Mouse (Mus musculus) ES-CJ7 (cell line): ENCODE results near the gene G3bp2.
A peak's percentile ranks its signal among the peaks of the same experiment; 100 is the strongest.

ENCODE experiments used
- DNase-seq: peaks from one replicate; pipeline ENCODE4 v3.0.0; 2011; ENCODE audit warnings: low read depth, low spot score

G3bp2 gene

GRCm38 (mm10) chr5:92101601-92102000 lies 18.1 kb upstream of the G3bp2 start:
- peak; percentile 58 for DNase-seq

- DNase-seq = no peak
Measured at GRCm38 (mm10) chr5:92098351-92099109, 15.0 kb upstream of the G3bp2 start.

- DNase-seq = no peak
Measured at GRCm38 (mm10) chr5:92097779-92098178, 14.3 kb upstream of the G3bp2 start.

GRCm38 (mm10) chr5:92096786-92097185 lies 13.3 kb upstream of the G3bp2 start:
- DNase-seq = no peak

GRCm38 (mm10) chr5:92094062-92094415 lies 10.5 kb upstream of the G3bp2 start:
- no peak for DNase-seq

- no peak for DNase-seq
Measured at GRCm38 (mm10) chr5:92093263-92094061, 9.9 kb upstream of the G3bp2 start.

GRCm38 (mm10) chr5:92087469-92087868 lies 4.0 kb upstream of the G3bp2 start:
- DNase-seq = no peak

GRCm38 (mm10) chr5:92085821-92086550 lies 2.5 kb upstream of the G3bp2 start:
- no peak for DNase-seq

GRCm38 (mm10) chr5:92085246-92085645 lies 1.7 kb upstream of the G3bp2 start:
- no peak for DNase-seq

- no peak for DNase-seq
Measured at GRCm38 (mm10) chr5:92082821-92083401, 608 bp downstream of the G3bp2 start.

- no peak for DNase-seq
Measured at GRCm38 (mm10) chr5:92081326-92081725, 2.2 kb downstream of the G3bp2 start.

- DNase-seq = peak; percentile 56
Measured at GRCm38 (mm10) chr5:92080400-92080799, 3.1 kb downstream of the G3bp2 start.

- DNase-seq = no peak
Measured at GRCm38 (mm10) chr5:92079304-92079703, 4.2 kb downstream of the G3bp2 start.

- DNase-seq = no peak
Measured at GRCm38 (mm10) chr5:92078751-92079150, 4.8 kb downstream of the G3bp2 start.

GRCm38 (mm10) chr5:92076273-92076672 lies 7.2 kb downstream of the G3bp2 start:
- peak; percentile 48 for DNase-seq

- DNase-seq = peak; percentile 63
Measured at GRCm38 (mm10) chr5:92074061-92074460, 9.5 kb downstream of the G3bp2 start.

GRCm38 (mm10) chr5:92063192-92063591 lies 20.3 kb downstream of the G3bp2 start:
- no peak for DNase-seq

- DNase-seq = no peak
Measured at GRCm38 (mm10) chr5:92052866-92053265, 30.7 kb downstream of the G3bp2 start.

- DNase-seq = no peak
Measured at GRCm38 (mm10) chr5:92050419-92050818, 33.1 kb downstream of the G3bp2 start.

- no peak for DNase-seq
Measured at GRCm38 (mm10) chr5:92043783-92044182, 39.7 kb downstream of the G3bp2 start, which contains the start of gene Cdkl2. TSS of gene Cdkl2 (minus strand) at chr5:92043883.

- peak; percentile 98 for DNase-seq
Measured at GRCm38 (mm10) chr5:92042377-92043348, 40.9 kb downstream of the G3bp2 start.
